Mouse (Mus musculus) intestine, postnatal 0 days (tissue): Measurements from ENCODE around the gene Fkbp11. TPM values are rescaled to one million over a fixed set of nuclear protein-coding genes. Genes with fewer than 3 reads are reported as not detected.

Source experiments
- ATAC-seq: fragments of 200-750 bp; cut with Nextera tagmentation; 2 replicates; pipeline ENCODE4 v1.8.0; 2017; ENCODE audit warnings: mild to moderate bottlenecking, moderate TSS enrichment, moderate library complexity
- H3K27ac ChIP-seq: fragments of 300-500 bp; sonication (generic); 2 replicates; pipeline ENCODE4 v1.5.1; 2014; ENCODE audit warnings: mild to moderate bottlenecking, low read depth, low read length, moderate library complexity
- H3K27me3 ChIP-seq: fragments of 300-500 bp; sonication (generic); replicated peaks from 2 replicates; pipeline ENCODE4 v1.6.1; 2014; ENCODE audit warnings: low read length, mixed read lengths; ENCODE audit not compliant: control insufficient read depth, insufficient read depth
- H3K36me3 ChIP-seq: fragments of 300-500 bp; sonication (generic); 2 replicates; pipeline ENCODE4 v1.6.1; 2014; ENCODE audit warnings: mild to moderate bottlenecking, moderate library complexity; ENCODE audit not compliant: control insufficient read depth, insufficient read depth
- H3K4me1 ChIP-seq: fragments of 300-500 bp; sonication (generic); replicated peaks from 2 replicates; pipeline ENCODE4 v1.6.1; 2014; ENCODE audit warnings: antibody characterized with exemption, low read length, mixed read lengths; ENCODE audit not compliant: control insufficient read depth, insufficient read depth
- H3K4me2 ChIP-seq: fragments of 300-500 bp; sonication (generic); replicated peaks from 2 replicates; pipeline ENCODE4 v1.6.1; 2014; ENCODE audit warnings: low read depth, mild to moderate bottlenecking, moderate library complexity
- H3K4me3 ChIP-seq: fragments of 300-500 bp; sonication (generic); 2 replicates; pipeline ENCODE4 v1.5.1; 2014; ENCODE audit warnings: low read depth, low read length
- H3K9ac ChIP-seq: fragments of 300-500 bp; sonication (generic); 2 replicates; pipeline ENCODE4 v1.6.1; 2014; ENCODE audit warnings: mild to moderate bottlenecking, low read depth, low read length
- H3K9me3 ChIP-seq: fragments of 300-500 bp; sonication (generic); 2 replicates; pipeline ENCODE4 v1.6.1; 2016; ENCODE audit warnings: mixed run types; ENCODE audit not compliant: control insufficient read depth
- CTCF ChIP-seq: sonication (generic); IDR thresholded peaks from 2 replicates; pipeline ENCODE4 v1.5.1; 2016; ENCODE audit warnings: low read depth, mild to moderate bottlenecking, control low read depth, antibody characterized with exemption, moderate library complexity
- WGBS: fragments of 180-500 bp; shearing (Covaris S2); extraction: QIAGEN DNeasy Blood & Tissue Kit; methylation state at CpG from one replicate; pipeline ENCODE4 v1.1.7; 2014; 5-methylcytosine and 5-hydroxymethylcytosine counted together
- polyA plus RNA-seq: library from polyadenylated mRNA; unstranded; fragments of >200 nt; fragmentation: Nextera tagmentation; extraction: Ambion mirVana; gene quantifications from 2 replicates; pipeline ENCODE4 v1.2.1, GENCODE M21; 2015

The Fkbp11 gene
- polyA plus RNA-seq, 1 experiment from 2014 or later = 32.4 TPM

- no peaks in the 10 kb centered on the region for H3K9me3 ChIP-seq
- no peak for TF ChIP-seq CTCF
- ATAC-seq = peak; percentile 49; the same call in 1 of the 2 replicates
- peak overlapping the region; percentile 50; the same call in 1 of the 2 replicates for H3K27ac ChIP-seq
- 26% methylated on average over 6 of the region's 6 CpGs for WGBS
- H3K36me3 ChIP-seq = peaks cover 22% of the 10 kb centered on the region
- no peak overlapping the region for H3K9ac ChIP-seq
- H3K4me3 ChIP-seq = no peak overlapping the region
- H3K27me3 ChIP-seq = no peaks in the 10 kb centered on the region
- H3K4me1 ChIP-seq = no peaks in the 10 kb centered on the region
- no peak overlapping the region for H3K4me2 ChIP-seq
These were observed 5.4 kb upstream of the Fkbp11 start for GRCm38 (mm10) chr15:98733370-98733769.

DNA sequence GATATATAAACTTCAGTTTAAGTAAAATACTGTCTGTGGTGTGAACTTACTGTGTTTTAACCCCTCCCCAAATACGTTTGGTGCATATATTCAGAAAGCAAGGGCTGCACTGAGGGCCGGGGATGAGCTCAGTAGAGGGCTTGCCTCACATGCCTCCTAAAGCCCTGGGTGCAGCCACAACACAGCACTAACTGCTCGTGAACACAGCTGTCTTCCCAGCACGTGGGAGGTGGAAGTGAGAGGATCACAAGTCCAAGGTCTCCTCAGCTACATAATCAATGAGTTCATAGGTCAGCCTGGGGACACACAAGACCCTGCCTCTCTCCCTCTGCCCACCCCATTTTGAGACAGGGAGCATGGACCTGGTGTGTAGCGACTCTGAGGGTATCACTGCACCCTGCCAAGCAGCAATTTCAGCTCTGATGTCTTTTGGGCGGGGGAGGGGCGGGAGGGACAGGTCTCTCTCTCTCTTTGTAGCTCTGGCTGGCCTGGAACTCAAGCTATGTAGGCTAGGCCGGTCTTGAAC is 4.1 kb upstream of the Fkbp11 start:
- Histone ChIP-seq H3K9ac (no peak overlapping the region), H3K4me2 (no peak overlapping the region), H3K4me1 (no peaks in the 10 kb centered on the region; the same call in 1 of the 2 replicates), H3K36me3 (peaks cover 14% of the 10 kb centered on the region), H3K27ac (no peak overlapping the region; the same call in 1 of the 2 replicates), H3K9me3 (no peaks in the 10 kb centered on the region), H3K27me3 (0 out of 2 replicates have a peak, but pooled peaks cover 2% of the 10 kb centered on the region), H3K4me3 (no peak overlapping the region)
- ATAC-seq = peak; percentile 13; the same call in 1 of the 2 replicates
- no peak for TF ChIP-seq CTCF
- 51% methylated on average over 8 of the region's 8 CpGs for WGBS

GRCm38 (mm10) chr15:98730790-98731189 is 2.8 kb upstream of the Fkbp11 start:
- H3K36me3 ChIP-seq = peaks cover 2% of the 10 kb centered on the region; the same call in 1 of the 2 replicates
- no peak for TF ChIP-seq CTCF
- no peak for ATAC-seq

DNA sequence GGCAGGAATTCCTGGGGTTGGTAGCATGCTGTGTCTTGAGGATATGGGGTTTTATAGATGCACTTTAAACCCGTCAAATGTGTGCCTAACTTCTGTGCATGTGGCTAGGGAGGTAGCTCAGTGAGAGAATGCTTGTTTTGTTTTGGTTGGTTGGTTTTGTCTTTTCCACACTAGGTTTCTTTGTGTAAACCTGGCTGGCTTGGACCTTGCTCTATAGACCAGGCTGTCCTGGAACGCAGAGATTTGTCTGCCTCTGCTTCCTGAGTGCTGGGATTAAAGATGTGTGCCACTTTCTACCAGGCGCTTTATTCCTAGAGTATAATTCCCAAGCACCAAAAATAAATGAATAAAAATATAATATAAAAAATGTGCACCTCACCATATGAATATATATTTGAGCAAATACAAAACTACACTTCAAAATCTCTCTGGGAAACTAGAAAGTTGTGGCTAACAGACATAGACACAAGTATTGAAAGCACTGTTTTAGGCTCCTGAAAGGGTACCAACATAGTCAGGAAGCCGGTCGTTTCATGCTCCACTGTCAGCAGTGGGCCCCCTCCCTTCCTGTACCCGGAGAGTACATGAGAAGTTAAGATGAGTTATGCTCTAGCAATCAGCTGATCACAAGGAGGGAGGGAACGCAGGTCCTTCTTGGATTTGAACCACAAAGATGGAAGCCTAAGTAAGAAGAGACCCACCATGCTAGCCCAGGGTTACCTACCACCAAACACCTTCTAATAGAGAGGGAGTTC is 2.0 kb upstream of the Fkbp11 start:
- TF ChIP-seq CTCF = no peak
- Histone ChIP-seq H3K27ac (no peak overlapping the region), H3K4me2 (no peak overlapping the region), H3K4me1 (no peaks in the 10 kb centered on the region; the same call in 1 of the 2 replicates), H3K36me3 (no peaks in the 10 kb centered on the region), H3K9me3 (no peaks in the 10 kb centered on the region), H3K4me3 (no peak overlapping the region), H3K27me3 (0 out of 2 replicates have a peak, but pooled peaks cover 2% of the 10 kb centered on the region), H3K9ac (no peak overlapping the region)
- WGBS = 62% methylated on average over 7 of the region's 7 CpGs
- ATAC-seq = no peak

More at GRCm38 (mm10) chr15:98730790-98731189, 2.8 kb upstream of the Fkbp11 start:
- WGBS = 71% methylated on average over 6 of the region's 6 CpGs
- Histone ChIP-seq H3K27me3 (0 out of 2 replicates have a peak, but pooled peaks cover 2% of the 10 kb centered on the region), H3K9me3 (no peaks in the 10 kb centered on the region), H3K4me1 (no peaks in the 10 kb centered on the region; the same call in 1 of the 2 replicates), H3K4me2 (no peak overlapping the region), H3K4me3 (no peak overlapping the region), H3K27ac (no peak overlapping the region), H3K9ac (no peak overlapping the region)

DNA sequence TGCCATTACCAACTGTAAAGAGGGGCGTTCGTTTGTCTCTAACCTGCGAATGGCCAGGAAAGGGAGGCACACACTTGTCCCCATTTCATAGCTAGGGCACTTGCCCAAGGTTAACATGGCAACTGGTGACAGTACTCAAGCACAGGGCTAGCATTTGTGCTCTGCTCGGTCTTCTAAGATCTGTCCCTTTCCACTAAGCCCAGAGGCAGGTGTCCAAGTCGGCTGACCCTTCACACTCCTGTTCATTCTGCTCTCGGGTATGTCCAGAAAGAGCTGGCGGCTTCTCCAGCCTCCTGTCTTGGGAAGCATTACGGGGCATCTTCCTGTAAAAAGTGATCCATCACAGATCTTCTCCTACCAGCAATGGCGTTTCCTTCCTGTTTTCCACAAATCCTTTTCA is 368 bp upstream of the Fkbp11 start:
- H3K36me3 ChIP-seq = no peaks in the 10 kb centered on the region
- no peak overlapping the region for H3K27ac ChIP-seq
- no peak overlapping the region for H3K9ac ChIP-seq
- ATAC-seq = no peak
- H3K4me2 ChIP-seq = peak overlapping the region; percentile 98
- H3K27me3 ChIP-seq = 0 out of 2 replicates have a peak, but pooled peaks cover 2% of the 10 kb centered on the region
- 31% methylated on average over 9 of the region's 9 CpGs for WGBS
- H3K4me3 ChIP-seq = peak overlapping the region; percentile 61; the same call in 1 of the 2 replicates
- no peak for TF ChIP-seq CTCF
- H3K4me1 ChIP-seq = no peaks in the 10 kb centered on the region; the same call in 1 of the 2 replicates
- no peaks in the 10 kb centered on the region for H3K9me3 ChIP-seq

DNA sequence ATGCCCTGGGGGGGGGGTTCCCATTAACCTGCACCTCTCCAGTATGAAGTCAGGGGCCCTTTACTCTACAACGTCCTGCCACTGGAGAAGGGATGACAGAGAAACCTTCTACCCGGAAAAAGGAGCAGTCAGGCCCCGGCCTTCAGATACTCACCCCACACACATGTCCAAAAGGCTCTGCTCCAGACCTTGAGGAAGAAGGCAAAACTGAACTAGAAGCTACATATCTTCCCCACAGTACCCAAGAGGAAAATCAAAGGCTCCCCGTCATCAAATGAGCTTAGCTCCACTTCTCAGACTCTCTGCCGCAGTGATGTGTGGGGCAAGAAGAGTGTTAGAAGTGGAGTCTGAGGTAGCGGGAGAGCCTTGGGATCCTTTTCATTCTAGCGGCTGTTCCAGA is 1.3 kb downstream of the Fkbp11 start:
- no peak overlapping the region for H3K9ac ChIP-seq
- no peak for ATAC-seq
- no peaks in the 10 kb centered on the region; the same call in 1 of the 2 replicates for H3K4me1 ChIP-seq
- H3K4me3 ChIP-seq = peak overlapping the region; percentile 61; the same call in 1 of the 2 replicates
- peak overlapping the region; percentile 98 for H3K4me2 ChIP-seq
- 0 out of 2 replicates have a peak, but pooled peaks cover 2% of the 10 kb centered on the region for H3K27me3 ChIP-seq
- no peaks in the 10 kb centered on the region for H3K9me3 ChIP-seq
- no peaks in the 10 kb centered on the region for H3K36me3 ChIP-seq
- 56% methylated on average over 7 of the region's 7 CpGs for WGBS
- no peak for TF ChIP-seq CTCF
- no peak overlapping the region for H3K27ac ChIP-seq
